Mouse (Mus musculus) lung, postnatal 4 days (tissue): ENCODE results near the gene Mknk2.

Experiments
- DNase-seq, 2 experiments: peaks; one replicate each; pipeline ENCODE4 v3.0.0; 2021

Gene Mknk2

DNA sequence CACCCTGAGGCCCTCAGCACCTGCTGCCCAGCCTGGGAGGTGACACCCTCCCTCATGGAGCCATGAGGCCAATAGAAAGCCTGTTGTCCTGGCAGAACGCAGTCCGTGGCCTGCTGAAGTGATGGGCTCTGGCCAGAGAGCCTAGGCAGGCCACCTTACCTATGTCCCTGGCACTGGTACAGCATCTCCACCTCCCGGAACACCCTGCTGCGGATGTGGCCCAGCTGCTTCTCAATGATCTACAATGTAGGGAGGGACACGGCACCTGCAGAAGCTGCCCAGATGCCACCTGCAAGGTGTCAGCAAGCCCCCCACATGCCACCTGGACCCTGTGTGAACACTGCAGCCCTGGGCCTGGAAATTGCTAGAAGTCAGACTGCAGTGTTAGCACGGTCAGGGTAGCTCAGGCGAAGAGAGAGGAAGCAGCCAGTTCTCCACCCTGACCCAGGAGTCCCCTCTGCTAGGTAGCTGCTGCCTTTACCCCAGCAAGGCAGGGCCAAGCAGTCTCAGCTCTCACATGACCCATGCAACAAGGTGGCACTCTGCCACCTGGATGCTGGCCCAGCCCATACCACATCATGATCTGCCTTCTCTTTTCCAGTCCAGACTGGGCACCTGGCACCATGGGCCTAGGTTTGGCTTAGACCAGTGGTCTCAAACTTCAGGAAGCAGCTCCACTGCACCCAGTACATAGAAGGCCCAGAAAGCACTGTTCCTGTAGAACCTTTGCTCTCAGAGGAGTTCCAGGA is 8.0 kb downstream of the Mknk2 start:
- DNase-seq, result peak; percentile 67 to 88

DNA sequence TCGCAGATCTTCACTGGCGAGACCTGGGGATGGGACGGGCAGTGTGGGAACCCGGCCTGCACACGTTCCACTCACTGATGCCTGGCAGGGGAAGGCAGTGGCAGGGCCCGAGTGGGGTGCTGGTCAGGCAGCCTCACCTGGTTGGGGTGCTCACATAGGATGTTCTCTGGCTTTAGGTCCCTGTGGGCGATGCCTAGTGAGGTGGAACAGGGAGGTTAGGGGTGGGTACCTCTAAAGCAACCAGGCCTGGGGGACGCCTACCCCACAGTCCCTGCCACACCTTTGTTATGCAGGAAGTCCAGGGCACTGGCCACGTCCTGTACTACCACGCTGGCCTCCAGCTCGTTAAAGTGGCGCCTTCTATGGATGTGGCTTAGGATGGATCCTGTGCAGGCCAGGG is 8.9 kb downstream of the Mknk2 start:
- DNase-seq, result no peak

DNA sequence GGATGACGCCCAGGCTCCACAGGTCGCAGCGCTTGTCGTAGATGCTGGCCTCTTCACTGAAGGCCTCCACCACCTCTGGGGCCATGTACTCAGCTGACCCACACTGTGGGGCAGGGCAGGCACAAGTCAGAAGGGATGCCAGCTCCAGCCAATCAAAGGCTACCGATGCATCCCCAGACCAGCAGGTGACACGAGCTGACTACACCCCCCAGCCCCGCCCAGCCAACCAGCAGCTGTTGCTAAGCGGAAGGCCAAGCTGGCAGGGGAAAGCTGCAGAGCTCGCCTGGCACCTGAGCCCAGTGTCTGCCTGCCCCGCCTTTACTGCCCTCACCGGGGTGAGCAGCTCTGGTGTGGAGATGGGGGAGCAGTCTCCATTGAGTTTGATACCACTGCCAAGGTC is 9.3 kb downstream of the Mknk2 start:
- peak in 1 of 2 experiments; percentile 65 for DNase-seq

DNA sequence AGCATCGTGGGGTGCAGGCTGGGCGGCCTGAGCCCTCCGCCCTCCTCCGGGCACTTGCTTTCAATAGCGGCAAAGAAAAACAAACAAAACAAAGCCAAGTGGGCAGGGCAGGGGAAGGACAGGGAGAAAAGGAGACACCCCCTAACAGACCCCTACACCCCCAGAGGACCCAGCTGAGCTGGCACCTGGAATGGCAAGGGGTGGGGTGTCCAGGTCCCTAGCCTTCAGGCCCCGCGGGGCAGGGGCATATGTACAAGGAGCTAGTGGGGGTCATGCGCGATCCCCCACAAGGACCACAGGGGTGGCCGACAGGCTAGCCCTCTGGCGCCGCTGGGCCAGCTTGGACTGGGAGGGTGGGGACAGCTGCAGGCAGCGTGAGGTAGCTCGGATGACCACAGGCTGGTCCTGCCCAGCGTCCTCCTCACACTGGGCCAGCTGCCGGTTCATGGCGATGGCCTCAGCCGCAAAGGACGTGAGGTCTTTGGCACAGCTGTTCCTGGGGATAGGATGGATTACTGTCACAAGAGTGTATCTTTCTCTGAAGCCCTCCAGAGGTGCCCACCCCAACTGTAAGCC is 11.0 kb downstream of the Mknk2 start:
- DNase-seq, result no peak

DNA sequence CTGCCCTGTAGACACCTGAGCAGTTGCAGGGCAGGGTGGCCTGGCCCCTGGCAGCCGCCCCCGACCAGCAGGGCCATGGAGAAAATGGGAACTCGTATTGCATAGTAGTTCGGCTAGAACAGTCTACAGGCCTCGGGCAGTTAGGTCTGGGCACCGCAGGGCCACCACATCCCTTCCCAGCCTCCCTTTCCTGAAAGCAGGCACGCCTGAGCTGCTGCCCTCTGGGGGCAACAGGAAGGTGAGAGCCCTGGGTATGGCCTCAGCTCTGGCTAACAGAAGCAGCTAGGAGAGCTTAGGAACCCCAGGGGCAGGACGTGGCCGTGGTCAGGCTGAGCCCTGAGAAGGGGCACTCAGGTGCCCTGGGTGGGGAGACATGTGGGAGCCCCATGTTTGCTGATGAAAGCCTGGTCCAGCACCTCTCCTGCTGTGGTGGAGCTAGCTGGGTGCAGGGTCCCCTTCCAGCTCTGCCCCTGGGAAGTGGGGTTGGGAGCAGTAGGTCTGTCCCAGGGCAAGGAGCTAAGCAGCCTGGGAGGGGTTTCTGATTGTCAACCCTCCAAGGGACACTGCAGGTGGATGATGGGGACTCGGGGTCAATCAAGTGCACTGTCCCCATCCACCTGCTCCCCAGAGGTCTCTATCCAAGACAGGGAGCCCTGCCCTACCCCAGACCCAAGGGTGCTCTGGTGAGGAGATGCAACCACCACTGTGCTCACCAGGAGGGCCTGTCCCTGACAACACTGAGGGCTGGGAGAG is 11.8 kb downstream of the Mknk2 start:
- DNase-seq, result peak in 1 of 2 experiments; percentile 41

DNA sequence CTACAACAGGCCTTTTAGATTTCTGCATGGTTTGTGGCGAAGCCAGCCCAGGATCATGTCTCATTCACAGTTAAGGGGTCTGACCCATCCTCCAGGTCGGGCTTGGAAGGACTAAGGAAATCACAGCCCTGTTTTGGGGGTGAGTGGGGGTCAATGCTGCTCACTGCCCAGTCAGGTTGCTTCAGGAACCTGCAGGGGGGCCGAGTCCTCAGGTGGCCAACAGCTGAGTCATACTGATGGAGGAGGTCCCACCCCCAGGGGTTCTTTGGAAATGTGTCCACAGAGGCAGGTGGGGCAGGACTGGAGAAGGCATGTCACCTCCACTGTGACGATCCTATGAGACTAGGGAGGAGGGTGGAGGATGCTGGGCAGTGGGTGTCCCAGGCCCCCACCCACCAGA is 12.5 kb downstream of the Mknk2 start:
- peak in 1 of 2 experiments; percentile 41 for DNase-seq

DNA sequence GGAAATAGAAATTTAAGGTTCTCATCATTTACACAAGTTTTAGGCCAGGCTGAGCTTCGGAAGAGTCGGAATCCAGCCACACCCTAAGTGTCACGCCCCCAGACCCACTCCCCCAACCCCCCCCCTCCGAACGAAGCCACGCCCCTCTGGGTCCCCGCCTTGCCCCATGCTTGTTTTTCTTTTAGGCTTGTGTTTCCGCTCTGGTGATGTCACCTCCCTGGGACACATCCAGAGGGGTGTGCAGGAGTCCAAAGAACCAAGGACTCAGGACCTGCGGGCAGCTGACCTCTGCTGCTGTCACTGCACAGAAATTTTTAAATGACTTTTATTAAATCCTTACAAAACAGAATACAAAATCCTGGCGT is 12.9 kb downstream of the Mknk2 start:
- peak; percentile 77 to 85 for DNase-seq

DNA sequence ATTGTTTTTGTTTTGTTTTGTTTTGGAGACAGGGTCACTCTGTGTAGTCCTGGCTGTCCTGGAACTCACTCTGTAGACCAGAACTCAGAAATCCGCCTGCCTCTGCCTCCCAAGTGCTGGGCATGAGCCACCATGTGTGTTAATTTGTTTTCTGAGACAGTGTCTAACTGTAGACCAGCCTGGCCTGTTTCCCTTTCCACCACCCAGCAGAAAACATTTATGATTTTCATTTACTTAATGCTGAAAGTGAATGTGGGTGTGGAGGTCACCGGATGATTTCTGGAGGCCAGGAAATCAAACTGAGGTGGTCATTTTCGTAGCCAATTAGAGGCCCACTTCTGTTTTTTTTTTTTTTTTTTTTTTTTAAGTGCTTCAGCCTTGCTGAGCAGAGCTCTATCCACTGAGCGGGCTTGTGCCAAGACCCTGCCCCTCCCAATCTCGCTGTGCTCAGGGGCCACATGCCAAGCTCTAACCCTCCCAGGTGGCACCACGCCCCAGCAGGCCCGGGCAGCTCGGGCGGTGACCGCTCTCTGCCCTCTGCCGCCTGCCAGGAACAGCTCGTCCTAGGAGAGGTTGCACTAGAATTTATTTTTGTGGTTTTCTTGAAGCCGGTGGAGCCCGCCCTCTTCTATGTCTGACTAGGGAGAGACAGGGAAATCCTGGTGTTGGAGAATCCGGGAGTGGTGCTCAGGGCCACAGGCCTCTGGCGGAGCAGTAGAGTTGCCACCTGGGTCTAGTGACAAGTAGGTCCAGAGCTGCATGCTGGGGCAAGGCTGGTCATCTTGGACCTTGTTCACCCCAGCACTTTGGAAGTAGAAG is 13.5 kb downstream of the Mknk2 start:
- DNase-seq, result peak; percentile 89 to 96

DNA sequence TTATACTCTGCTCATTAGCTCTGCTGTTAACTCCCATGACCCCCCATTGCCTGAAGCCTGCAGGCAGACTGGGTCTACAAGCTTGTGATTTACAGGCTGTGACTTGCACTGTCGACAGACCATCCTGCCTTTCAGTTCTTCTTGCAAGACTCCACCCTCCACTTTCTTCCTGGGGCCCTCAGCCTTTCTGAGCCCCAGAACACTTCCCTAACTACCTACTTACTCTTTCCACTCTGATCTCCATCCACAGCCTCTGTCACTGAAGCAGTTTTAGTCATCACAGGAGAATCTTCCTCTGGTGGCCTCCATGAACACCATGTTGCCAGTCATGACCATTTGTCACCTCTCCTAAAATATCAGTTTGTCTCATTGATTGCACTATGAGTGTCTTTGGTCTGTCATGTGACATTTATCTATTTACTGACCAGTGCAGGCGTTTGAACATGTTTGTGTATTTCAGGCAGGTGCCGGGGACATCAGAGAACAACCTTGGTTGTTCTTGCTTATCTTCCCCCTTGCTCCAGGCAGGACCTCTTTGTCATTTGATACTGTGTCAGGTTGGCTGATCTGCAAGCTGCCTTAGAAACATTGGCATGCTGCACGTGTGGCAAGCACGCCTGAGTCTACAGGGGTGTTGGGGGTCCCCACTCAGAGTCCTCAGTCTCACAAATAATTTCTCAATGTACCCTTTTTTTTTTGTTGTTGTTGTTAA is 14.3 kb downstream of the Mknk2 start:
- no peak for DNase-seq

DNA sequence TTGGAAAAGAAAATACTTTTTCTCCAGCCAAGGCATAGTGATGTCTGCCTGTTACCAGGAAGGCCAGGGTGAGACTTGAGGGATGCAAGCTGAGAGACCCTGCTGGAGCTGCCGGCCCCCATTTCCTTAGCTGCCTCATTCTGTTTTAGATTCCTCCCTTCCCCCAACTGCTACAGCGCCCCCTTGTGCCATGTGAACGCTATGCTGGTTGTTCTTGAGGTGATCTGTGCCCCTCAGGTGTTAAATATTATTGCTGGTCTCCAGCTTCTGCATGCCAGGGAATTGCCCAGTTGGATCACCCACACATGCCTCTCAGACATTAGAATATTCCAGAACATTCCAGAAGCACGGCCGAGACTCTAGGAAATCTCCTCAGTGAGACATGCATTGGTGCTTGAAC is 16.8 kb downstream of the Mknk2 start:
- DNase-seq, result peak in 1 of 2 experiments; percentile 79

DNA sequence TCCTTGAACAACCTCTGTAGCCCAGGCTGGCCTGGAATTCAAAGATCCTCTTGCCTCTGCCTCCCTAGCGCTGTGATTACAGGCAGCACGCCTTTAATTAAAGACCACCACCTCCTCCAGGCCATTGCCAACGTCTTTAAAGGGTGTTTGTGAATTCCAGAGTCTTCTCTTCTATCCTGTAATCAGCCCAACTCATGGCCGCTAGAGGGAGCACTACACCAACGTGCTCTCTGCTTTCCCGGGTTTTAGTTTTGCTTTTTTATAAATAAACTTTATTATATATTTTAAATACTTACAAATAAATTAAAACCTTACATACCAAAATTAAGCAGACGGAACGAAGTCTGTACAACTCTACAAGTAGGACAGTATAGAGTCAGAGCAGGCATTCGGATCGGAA is 18.7 kb downstream of the Mknk2 start:
- peak in 1 of 2 experiments; percentile 82 for DNase-seq

DNA sequence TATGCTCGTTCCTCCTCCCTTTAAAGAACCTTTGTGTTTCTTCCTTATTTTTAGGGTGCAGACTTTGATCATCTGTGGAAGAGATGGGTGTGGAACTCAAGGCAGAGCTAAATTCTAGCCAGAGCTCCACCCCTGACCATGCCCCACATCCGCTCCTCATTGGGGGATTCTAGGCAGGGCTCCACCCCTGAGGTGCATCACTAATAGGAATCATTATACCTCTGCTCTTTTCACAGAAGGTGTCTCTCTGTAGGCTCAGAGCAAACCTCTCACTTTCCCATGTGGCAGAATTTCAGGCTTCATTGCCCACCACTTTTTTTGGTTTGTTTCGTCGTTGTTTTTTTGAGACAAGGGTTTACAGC is 19.1 kb downstream of the Mknk2 start:
- no peak for DNase-seq

DNA sequence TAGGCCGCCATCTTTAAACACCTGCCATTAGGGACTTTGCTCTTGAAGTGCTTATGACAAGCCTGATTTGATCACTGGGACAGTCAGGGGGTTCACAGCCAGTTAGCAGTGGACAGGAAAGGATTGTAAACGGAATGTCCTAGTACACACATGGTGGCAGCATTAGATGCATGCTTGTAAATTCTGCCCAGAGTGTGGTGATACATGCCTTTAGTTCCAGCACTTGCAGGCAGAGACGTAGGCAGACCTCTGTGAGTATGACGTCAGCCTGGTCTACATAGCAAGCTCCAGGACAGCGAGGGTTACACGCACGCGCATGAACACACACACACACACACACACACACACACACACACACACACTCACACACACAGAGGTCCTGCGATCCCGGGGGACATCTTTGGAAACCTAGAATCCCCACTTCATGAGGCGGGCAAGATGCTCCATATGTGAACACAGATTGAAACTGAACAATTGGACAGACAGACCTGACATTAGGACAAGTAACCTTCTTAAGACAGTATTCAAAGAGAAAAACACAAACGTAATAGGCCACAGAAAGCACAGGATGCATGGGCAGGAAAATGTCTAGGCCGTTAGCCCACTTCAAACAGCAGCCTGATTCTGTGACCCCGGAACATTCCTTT is 19.6 kb downstream of the Mknk2 start:
- DNase-seq, result no peak

DNA sequence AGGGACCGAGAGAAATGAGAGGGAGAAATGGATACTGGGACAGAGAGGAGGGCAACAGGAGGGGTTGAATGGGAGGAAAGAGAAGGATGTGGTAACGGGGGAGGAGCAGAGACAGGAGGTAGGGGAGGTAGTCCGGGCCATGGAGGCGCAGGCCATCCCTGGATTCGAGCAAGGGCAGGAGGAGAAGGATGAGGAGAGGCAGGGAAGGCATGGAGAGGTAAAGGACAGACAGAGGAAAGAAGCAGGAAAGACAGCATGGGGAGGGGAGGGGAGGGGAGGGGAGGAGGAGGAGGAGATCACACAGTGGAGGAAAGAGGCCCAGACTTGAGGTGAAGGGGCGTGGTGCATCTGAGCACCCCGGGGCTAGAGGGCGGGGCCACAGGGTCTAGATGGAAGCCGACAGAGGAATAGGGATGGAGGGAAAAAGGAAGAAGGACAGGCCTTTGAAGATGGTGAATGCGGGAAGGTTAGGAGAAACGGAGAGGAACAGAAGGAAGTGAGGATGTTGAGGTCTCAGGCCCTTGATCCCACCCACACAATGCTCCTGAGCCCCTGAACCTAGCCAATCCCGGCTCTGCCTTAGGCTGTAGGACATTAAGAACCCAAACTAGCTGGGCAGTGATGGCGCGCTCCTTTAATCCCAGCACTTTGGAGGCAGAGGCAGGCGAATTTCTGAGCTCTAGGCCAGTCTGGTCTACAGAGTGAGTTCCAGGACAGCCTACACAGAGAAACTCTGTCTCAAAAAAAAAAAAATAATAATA is 20.9 kb downstream of the Mknk2 start, which contains the start of gene Btbd2:
TSS of gene Btbd2 (minus strand) at position 209 of the 761 bp plus-strand sequence.
- DNase-seq, result no peak

DNA sequence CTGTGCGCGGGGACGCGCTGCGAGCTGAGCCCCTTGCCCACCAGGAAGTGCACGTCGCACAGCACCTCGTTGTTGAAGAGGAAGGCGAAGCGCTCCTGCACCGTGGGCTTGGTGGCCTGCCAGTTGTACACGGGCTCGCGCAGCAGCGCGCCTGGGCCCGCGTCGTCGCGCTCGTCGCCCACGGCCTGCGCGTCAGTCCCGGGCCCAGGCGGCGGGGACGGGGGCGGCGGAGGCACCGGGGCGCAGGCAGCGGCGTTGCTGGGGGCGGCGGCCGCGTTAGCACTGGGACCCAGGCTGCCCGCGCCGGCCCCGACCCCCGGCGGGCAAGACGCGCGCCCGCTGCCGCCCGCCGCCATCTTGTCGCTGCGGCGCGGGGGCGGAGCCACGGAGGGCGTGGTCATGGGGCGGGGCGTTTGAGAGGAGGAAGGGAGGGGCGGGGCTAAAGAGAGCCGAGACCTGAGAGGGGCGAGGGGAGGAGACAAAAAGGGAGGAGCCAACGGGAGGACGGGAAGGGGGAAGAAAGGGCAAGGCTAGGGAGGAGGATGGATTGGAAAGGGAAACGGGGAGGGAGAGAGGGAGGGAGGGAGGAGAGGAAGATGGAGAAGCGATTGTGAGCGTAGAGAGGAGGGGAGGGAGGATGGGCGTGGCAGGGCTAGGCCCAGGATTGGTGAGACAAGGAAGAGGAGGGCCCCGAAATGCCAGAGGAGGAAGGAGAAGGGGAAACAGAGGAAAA is 21.6 kb downstream of the Mknk2 start:
- DNase-seq, result peak; percentile 96 to 97

DNA sequence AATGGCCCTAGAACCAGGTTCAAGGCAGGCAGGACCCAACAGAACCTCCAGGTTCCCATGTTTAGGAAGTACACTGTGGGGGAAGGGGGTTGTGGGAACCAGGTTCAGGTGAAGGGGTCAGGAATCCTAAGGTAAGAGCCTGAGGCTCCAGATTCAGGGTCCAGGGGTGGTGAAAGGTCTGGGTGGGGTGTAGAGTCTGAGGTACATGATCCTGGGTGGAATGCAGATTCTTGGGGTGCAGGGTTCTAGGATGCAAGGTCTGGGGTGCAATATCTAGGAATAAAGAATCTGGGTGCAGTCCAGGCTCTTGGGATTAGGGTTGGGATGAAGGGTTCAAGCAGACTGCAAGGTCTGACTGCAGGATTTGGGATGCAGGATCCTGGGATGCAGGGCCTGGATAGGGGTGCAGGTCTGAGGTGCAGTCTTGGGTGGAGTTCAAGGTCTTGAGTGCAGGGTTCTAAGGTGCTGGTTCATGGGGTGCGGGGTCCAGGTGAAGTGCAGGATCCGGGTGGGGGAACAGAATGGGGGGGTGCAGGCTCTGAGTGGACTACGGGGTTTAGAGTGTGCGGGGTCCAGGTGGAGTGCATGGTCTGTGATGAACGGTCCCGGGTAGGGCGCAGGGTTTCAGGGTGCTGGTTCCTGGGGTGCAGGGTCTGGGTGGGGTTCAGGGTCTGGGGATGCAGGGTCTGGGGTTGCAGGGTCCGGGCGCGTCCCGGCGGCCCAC is 22.3 kb downstream of the Mknk2 start:
- DNase-seq, result no peak

DNA sequence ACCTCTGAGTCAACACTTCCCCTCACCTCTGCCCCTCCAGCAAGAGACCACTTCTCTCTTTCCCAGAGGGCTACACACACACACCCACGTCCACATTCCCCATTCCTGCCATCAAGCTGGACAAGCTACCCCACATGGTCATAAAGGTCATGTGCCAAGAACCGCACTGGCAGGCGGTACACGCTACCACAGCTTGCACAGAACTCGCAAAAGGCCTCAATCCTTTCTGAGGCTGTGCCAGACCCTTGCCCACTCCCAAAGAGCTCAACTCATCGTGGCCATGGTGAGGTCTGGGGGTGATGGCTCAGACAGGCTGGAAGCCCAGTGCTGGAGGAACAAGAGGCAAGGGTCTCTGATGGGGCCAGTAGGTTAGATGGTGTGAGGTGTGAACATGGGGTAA is 23.0 kb downstream of the Mknk2 start:
- DNase-seq, result peak in 1 of 2 experiments; percentile 23

DNA sequence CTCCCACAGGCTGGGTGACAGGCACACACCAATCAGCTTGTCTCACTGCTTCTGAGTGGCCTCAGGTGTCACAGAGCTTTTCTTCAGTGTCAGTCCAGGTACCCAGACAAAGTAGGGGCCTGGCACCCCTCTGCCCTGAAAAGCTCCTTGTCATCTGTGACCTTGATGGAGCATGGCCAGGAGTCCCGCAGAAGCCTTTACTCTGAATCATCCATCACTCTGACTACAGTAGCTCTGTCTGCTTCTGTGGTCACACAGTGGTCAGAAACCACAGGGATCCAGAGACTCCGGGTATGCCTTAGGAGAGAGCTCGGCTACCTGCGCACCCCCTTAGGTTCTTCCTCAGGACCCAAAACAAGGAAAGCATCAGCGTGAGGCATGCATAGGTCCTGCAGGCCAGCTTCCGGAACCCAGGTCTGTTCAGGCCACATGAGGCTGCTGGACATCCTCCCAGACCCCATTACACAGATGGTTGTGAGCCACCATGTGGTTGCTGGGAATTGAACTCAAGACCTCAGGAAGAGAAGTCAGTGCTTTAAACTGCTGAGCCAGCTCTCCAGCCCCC is 24.7 kb downstream of the Mknk2 start:
- DNase-seq, result no peak

DNA sequence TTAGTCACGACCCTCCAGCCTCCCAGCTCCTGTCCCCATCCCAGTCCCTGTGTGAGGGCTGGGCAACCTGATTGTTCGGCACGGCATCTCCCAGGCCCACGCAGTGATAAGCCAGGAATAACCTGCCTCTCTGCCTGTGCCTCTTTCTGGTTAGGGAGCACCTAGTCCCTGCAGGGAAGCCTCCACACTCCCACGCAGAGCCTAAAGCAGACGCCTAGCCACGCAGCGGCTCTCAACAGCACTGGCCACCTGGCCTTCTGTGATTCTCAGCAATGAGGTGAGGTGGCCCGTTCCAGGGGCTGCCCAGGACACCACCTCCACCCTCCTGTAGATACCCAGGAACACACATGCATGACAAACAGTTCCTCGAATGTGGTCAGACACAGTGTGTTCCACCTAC is 27.5 kb downstream of the Mknk2 start:
- no peak for DNase-seq
